Mouse (Mus musculus): ENCODE data around the gene Mroh9. TPM values are rescaled to one million over a fixed set of nuclear protein-coding genes. Genes with fewer than 3 reads are reported as not detected.

Gene Mroh9
- not detected for total RNA-seq (2022)

- DNase-seq (ENCODE audit: low spot score in 2 of 2): no peak
These were observed at the start of gene Mroh9 for GRCm38 (mm10) chr1:163085570-163085969. Gene Mroh9, minus strand, starts transcription at chr1:163085670.

GRCm38 (mm10) chr1:163129976-163130375 lies 44.5 kb upstream of the Mroh9 start:
- DNase-seq (ENCODE audit: low spot score in 2 of 2): no peak

- no peak for DNase-seq (ENCODE audit: low spot score in 2 of 2)
These were observed 43.8 kb upstream of the Mroh9 start for GRCm38 (mm10) chr1:163129129-163129900.

- DNase-seq (ENCODE audit: low spot score in 2 of 2): no peak
These were observed 40.9 kb upstream of the Mroh9 start for GRCm38 (mm10) chr1:163126175-163126881.

GRCm38 (mm10) chr1:163122414-163122813 lies 36.9 kb upstream of the Mroh9 start:
- DNase-seq (ENCODE audit: low spot score in 2 of 2): no peak

GRCm38 (mm10) chr1:163113461-163114174 lies 28.1 kb upstream of the Mroh9 start:
- no peak for DNase-seq (ENCODE audit: low spot score in 2 of 2)

- DNase-seq (ENCODE audit: low spot score in 2 of 2): no peak
These were observed 27.2 kb upstream of the Mroh9 start for GRCm38 (mm10) chr1:163112482-163113164.

- no peak for DNase-seq (ENCODE audit: low spot score in 2 of 2)
These were observed 19.5 kb upstream of the Mroh9 start for GRCm38 (mm10) chr1:163104960-163105359.

GRCm38 (mm10) chr1:163091438-163092155 lies 6.1 kb upstream of the Mroh9 start:
- no peak for DNase-seq (ENCODE audit: low spot score in 2 of 2)

GRCm38 (mm10) chr1:163070502-163070901 lies 15.0 kb downstream of the Mroh9 start:
- DNase-seq (ENCODE audit: low spot score in 2 of 2): no peak

GRCm38 (mm10) chr1:163060381-163060780 lies 25.1 kb downstream of the Mroh9 start:
- no peak for DNase-seq (ENCODE audit: low spot score in 2 of 2)

- no peak for DNase-seq (ENCODE audit: low spot score in 2 of 2)
These were observed 28.1 kb downstream of the Mroh9 start for GRCm38 (mm10) chr1:163057363-163057762.

GRCm38 (mm10) chr1:163055629-163056028 lies 29.8 kb downstream of the Mroh9 start:
- no peak for DNase-seq (ENCODE audit: low spot score in 2 of 2)

- DNase-seq (ENCODE audit: low spot score in 2 of 2): no peak
These were observed 62.4 kb downstream of the Mroh9 start for GRCm38 (mm10) chr1:163023075-163023474.

GRCm38 (mm10) chr1:163009220-163009619 lies 76.2 kb downstream of the Mroh9 start:
- DNase-seq (ENCODE audit: low spot score in 2 of 2): no peak

GRCm38 (mm10) chr1:163003496-163003895 lies 82.0 kb downstream of the Mroh9 start:
- DNase-seq (ENCODE audit: low spot score in 2 of 2): no peak

GRCm38 (mm10) chr1:163001271-163001829 lies 84.1 kb downstream of the Mroh9 start:
- no peak for DNase-seq (ENCODE audit: low spot score in 2 of 2)

GRCm38 (mm10) chr1:162987546-162987945 lies 97.9 kb downstream of the Mroh9 start:
- DNase-seq (ENCODE audit: low spot score in 2 of 2): no peak

- DNase-seq (ENCODE audit: low spot score in 2 of 2): no peak
These were observed 98.7 kb downstream of the Mroh9 start for GRCm38 (mm10) chr1:162986777-162987176.

- DNase-seq (ENCODE audit: low spot score in 2 of 2): no peak
These were observed 99.2 kb downstream of the Mroh9 start for GRCm38 (mm10) chr1:162986121-162986748.
